Mouse (Mus musculus) forebrain, embryonic 14.5 days (tissue): Measurements from ENCODE around the gene Slc22a15. TPM values are rescaled to one million over a fixed set of nuclear protein-coding genes. Genes with fewer than 3 reads are reported as not detected.
"Not testable (repeated sequence)": the region's sequence is repeated elsewhere in the genome, so short reads cannot be mapped to it uniquely, and the experiment has no call there.

Experiments
- ATAC-seq: fragments of 200-750 bp; cut with Nextera tagmentation; 2 replicates; pipeline ENCODE4 v1.8.0; 2017; ENCODE audit warnings: mild to moderate bottlenecking, moderate library complexity
- DNase-seq: peaks from one replicate; pipeline ENCODE4 v3.0.0-alpha.2; 2015; ENCODE audit warnings: low spot score
- H3K27ac ChIP-seq: fragments of 300-500 bp; sonication (generic); 2 replicates; pipeline ENCODE4 v1.5.1; 2014; ENCODE audit warnings: low read depth, mild to moderate bottlenecking, control low read depth, low read length, moderate library complexity
- H3K27me3 ChIP-seq: fragments of 300-500 bp; sonication (generic); replicated peaks from 2 replicates; pipeline ENCODE4 v1.6.1; 2014; ENCODE audit warnings: low read length, control low read depth, mixed read lengths; ENCODE audit not compliant: control insufficient read depth, insufficient read depth
- H3K36me3 ChIP-seq: fragments of 300-500 bp; sonication (generic); 2 replicates; pipeline ENCODE4 v1.6.1; 2014; ENCODE audit warnings: low read length, control low read depth; ENCODE audit not compliant: control insufficient read depth, insufficient read depth
- H3K4me1 ChIP-seq: fragments of 300-500 bp; sonication (generic); 2 replicates; pipeline ENCODE4 v1.6.1; 2014; ENCODE audit warnings: antibody characterized with exemption, low read length, control low read depth; ENCODE audit not compliant: control insufficient read depth, insufficient read depth
- H3K4me2 ChIP-seq: fragments of 300-500 bp; sonication (generic); 2 replicates; pipeline ENCODE4 v1.6.1; 2014; ENCODE audit warnings: mild to moderate bottlenecking, control low read depth, low read length
- H3K4me3 ChIP-seq: fragments of 300-500 bp; sonication (generic); 2 replicates; pipeline ENCODE4 v1.5.1; 2014; ENCODE audit warnings: low read depth, low read length, control low read depth
- H3K9ac ChIP-seq: fragments of 300-500 bp; sonication (generic); 2 replicates; pipeline ENCODE4 v1.6.1; 2014; ENCODE audit warnings: mild to moderate bottlenecking, low read length, control low read depth, moderate library complexity
- H3K9me3 ChIP-seq: fragments of 300-500 bp; sonication (generic); replicated peaks from 2 replicates; pipeline ENCODE4 v1.6.1; 2016; ENCODE audit warnings: low read length, control low read depth, mixed read lengths; ENCODE audit not compliant: control insufficient read depth
- WGBS: fragments of 180-500 bp; shearing (Covaris S2); extraction: QIAGEN DNeasy Blood & Tissue Kit; methylation state at CpG from one replicate; pipeline ENCODE4 v1.1.7; 2014; 5-methylcytosine and 5-hydroxymethylcytosine counted together
- polyA plus RNA-seq: library from polyadenylated mRNA; unstranded; fragments of >200 nt; fragmentation: Nextera tagmentation; extraction: Ambion mirVana; gene quantifications from 2 replicates; pipeline ENCODE4 v1.2.1, GENCODE M21; 2014

Slc22a15 gene
- polyA plus RNA-seq, 1 experiment from 2014 or later, result 4.0 TPM

DNA sequence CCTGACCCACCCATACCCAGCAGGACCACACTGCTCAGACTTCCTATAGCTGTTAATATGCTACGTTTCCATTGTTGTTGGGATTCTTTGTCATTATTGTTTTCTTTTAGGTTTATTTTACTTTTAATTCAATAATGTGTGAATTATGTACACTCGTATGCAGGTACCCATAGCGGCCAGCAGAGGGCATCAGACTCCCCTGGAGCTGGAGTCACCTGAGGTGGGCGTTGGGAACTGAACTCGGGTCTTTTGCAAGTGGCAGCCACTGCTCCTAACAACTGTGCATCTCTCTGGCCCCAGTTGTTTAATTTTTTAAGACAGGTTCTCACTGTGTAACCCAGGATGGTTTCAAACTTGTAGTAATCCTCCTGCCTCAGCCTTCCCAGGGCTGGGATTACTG lies 102.2 kb downstream of the Slc22a15 start:
- Histone ChIP-seq H3K36me3 (no peaks in the 10 kb centered on the region), H3K4me2 (no peak overlapping the region), H3K4me1 (no peaks in the 10 kb centered on the region), H3K9ac (no peak overlapping the region), H3K9me3 (no peaks in the 10 kb centered on the region), H3K27me3 (no peaks in the 10 kb centered on the region), H3K4me3 (no peak overlapping the region), H3K27ac (no peak overlapping the region)
- DNase-seq, result no peak
- no peak for ATAC-seq
- 82% methylated on average over 5 of the region's 5 CpGs for WGBS

DNA sequence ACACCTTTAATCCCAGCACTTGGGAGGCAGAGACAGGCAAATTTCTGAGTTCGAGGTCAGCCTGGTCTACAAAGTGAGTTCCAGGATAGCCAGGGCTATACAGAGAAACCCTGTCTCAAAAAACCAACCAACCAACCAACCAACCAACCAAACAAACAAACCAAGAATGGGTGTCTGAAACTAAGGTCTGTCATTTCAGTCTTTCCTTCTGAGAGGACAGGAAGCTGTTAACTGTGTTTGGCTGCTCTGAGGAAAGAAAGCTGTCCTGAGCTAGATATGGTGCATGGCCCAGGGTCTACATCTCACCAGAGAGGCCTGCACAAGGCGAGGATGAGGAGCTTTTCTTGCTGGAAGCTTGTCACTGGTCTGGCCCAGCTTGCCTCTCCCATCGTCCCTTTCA lies 103.5 kb downstream of the Slc22a15 start:
- 75% methylated on average over 3 of the region's 3 CpGs for WGBS
- not testable (repeated sequence) for H3K9ac ChIP-seq, H3K4me3 ChIP-seq, H3K27me3 ChIP-seq, H3K4me1 ChIP-seq, H3K27ac ChIP-seq, ATAC-seq, H3K4me2 ChIP-seq, H3K9me3 ChIP-seq, DNase-seq, H3K36me3 ChIP-seq

DNA sequence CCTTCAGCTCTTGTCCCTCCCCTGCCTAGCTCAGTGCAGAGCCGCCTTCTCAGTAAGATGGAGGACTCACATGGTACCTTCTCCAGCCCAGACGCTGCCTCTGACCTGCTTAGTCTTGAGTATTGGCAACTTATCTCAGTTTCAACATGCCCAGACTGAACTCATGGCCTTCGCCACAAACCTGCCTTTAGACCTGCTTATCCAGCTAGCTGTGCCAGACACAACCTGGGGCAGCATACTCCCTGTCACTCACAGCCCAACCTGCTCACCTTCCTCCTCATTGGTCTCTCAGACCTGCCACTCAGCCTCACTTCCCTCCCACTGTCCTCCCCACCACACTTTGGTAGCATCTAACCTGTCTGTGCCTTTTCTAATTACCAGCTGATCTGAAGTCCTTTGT lies 108.2 kb downstream of the Slc22a15 start:
- Histone ChIP-seq H3K27ac (no peak overlapping the region), H3K36me3 (no peaks in the 10 kb centered on the region), H3K27me3 (no peaks in the 10 kb centered on the region), H3K4me1 (no peaks in the 10 kb centered on the region), H3K4me2 (no peak overlapping the region), H3K9ac (no peak overlapping the region), H3K9me3 (no peaks in the 10 kb centered on the region), H3K4me3 (no peak overlapping the region)
- ATAC-seq (no peak), DNase-seq (no peak)
- WGBS, result 85% methylated on average over 3 of the region's 3 CpGs

DNA sequence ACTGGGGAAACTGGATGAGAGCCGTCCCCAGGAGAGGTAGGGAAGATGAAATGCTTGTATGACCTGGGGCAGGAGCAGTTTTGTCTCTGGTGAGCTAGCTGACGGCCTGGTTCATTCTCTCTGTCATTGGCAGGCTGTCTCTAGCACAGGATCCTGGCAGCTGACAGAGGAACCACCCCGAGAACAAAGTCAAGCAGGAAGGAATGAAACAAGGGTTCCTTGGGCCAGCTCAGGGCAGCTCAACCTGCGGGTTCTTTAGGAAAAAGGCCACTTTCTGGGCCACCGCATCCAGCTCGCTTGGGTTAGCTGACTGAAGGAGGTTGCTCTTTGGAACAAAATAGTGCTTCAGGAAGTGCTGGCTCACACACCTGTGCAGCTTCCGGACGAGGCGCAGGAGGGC lies 109.5 kb downstream of the Slc22a15 start:
- ATAC-seq, result no peak
- Histone ChIP-seq H3K4me1 (no peaks in the 10 kb centered on the region), H3K27ac (no peak overlapping the region), H3K36me3 (no peaks in the 10 kb centered on the region), H3K4me2 (no peak overlapping the region), H3K4me3 (no peak overlapping the region), H3K9me3 (no peaks in the 10 kb centered on the region), H3K27me3 (no peaks in the 10 kb centered on the region), H3K9ac (no peak overlapping the region)
- WGBS, result 82% methylated on average over 9 of the region's 9 CpGs
- DNase-seq, result no peak

DNA sequence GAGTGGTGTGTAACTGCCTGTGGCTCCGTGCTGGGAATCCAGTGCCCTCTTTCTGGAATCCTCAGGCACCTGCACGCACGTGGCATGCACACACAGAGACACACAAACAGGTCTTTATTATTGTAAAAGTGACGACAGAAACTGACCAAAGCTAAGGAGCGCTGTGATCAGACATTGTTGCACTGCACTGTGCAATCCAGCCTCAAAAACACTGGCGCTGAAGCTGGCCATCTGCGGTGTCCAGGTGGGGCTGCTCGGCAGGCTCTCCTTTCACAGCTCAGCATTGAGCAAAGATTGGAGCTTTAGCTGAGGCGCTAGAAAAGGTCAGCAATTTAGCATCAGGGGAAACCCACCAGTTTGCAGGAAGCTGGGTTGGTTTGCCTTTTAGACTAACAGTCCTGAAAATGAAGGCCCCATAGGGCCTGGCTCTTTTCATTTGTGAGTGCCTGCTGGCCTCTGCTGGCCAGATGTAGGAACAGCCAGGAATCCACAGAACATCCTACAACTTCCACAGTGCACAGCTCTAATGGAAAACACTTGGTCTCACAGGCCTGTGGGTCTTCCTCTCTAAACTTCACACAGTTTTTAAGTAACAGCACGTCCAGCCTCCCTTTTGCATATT lies 111.8 kb downstream of the Slc22a15 start:
- ATAC-seq (peak; percentile 90), DNase-seq (peak; percentile 87)
- Histone ChIP-seq H3K9me3 (no peaks in the 10 kb centered on the region), H3K4me3 (no peak overlapping the region), H3K4me2 (no peak overlapping the region), H3K9ac (no peak overlapping the region), H3K27ac (no peak overlapping the region), H3K36me3 (no peaks in the 10 kb centered on the region), H3K27me3 (no peaks in the 10 kb centered on the region), H3K4me1 (no peaks in the 10 kb centered on the region)
- WGBS, result 61% methylated on average over 10 of the region's 10 CpGs

DNA sequence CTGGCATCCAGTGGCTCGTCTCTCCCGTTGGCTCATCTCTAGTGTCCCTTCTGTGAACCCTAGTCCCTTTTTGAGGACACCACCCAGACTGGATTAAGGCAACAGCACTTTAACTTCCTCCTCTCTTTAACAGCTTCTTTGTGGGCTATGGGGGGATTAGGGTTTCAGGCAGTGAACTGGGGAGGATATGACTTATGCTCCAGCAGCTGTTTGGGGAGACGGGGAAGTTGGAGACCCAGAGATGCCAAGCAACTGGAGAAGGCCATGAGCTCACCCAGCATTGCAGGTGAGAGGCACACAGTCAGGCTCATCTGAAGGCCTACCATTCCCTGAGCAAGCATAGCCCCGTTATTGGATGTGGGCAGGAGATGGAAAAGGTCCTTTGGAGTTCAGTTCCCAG lies 112.3 kb downstream of the Slc22a15 start:
- DNase-seq, result no peak
- H3K9me3 ChIP-seq, result no peaks in the 10 kb centered on the region
- no peak overlapping the region for H3K9ac ChIP-seq
- H3K36me3 ChIP-seq, result no peaks in the 10 kb centered on the region
- no peak overlapping the region for H3K27ac ChIP-seq
- no peak for ATAC-seq
- no peaks in the 10 kb centered on the region for H3K4me1 ChIP-seq
- H3K4me2 ChIP-seq, result no peak overlapping the region
- no peaks in the 10 kb centered on the region for H3K27me3 ChIP-seq
- WGBS, result 69% methylated on average over 4 of the region's 4 CpGs
- H3K4me3 ChIP-seq, result no peak overlapping the region

DNA sequence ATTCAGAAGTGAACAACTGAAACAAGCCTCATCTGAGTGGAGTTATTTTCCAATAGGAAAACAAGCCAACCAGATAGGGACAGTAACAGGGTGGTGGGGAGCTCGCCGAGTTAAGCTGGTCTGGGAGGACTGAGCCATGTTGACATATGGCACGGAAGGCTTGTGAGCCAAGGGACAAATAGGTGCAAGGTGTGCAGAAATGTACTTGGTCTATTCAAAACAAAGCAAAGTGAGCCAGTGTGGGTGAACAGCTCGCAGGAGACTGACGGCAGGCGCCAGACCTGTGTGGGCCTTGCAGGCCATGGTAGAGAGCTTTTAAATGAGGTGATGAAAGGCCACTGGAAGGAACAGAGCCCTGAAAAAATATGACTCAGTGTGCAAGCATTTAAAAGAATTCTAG lies 116.6 kb downstream of the Slc22a15 start:
- ATAC-seq, result no peak
- H3K4me3 ChIP-seq, result no peak overlapping the region
- no peaks in the 10 kb centered on the region for H3K27me3 ChIP-seq
- H3K4me1 ChIP-seq, result peaks cover 17% of the 10 kb centered on the region
- no peaks in the 10 kb centered on the region for H3K36me3 ChIP-seq
- no peak for DNase-seq
- H3K4me2 ChIP-seq, result no peak overlapping the region
- H3K9me3 ChIP-seq, result no peaks in the 10 kb centered on the region
- H3K9ac ChIP-seq, result no peak overlapping the region
- WGBS, result 87% methylated on average over 6 of the region's 6 CpGs
- H3K27ac ChIP-seq, result no peak overlapping the region

DNA sequence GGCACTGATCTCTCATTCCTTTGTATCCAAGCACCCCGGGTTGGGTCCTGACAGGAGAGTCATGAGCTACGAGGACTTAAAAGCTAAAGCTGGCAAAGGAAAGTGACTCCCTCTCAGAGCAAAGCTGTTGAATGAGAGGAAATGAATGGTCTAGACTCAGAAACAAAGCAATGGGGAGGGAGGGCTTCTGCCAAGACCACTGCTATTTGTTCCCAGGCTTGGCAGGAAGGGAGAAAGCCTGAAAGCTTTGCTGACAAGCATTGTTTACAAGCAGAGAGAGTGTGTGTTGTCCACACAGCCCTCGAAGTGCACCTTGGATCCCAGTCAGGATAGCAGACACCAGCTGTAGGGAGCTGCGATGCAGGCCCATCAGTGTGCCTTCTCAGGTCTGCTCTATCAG lies 117.3 kb downstream of the Slc22a15 start:
- H3K9me3 ChIP-seq, result no peaks in the 10 kb centered on the region
- no peak overlapping the region for H3K4me2 ChIP-seq
- H3K27me3 ChIP-seq, result no peaks in the 10 kb centered on the region
- DNase-seq (peak; percentile 83), ATAC-seq (peak; percentile 51)
- H3K9ac ChIP-seq, result no peak overlapping the region
- no peak overlapping the region for H3K4me3 ChIP-seq
- no peak overlapping the region for H3K27ac ChIP-seq
- H3K36me3 ChIP-seq, result no peaks in the 10 kb centered on the region
- peaks cover 17% of the 10 kb centered on the region for H3K4me1 ChIP-seq
- WGBS, result 12% methylated on average over 4 of the region's 4 CpGs

DNA sequence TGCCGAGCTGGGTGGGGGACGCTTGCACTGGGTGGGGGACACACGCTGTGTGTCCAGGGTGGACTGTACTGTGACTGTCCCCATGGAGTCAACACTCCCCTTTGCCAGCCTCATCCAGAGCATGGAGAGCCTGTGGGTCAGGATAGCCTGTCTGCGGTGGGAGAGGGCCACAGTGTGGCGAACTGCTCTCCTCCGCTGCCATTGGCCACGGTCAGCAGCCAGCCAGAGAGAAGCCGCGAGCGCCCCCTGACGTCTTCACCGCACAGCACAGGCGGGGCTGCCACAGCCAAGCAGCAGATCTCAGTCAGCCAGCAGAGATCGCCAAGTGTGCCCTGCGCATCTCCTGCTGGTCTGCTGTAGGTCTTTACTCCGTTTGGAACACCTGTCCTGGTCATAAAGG lies 118.1 kb downstream of the Slc22a15 start:
- Histone ChIP-seq H3K27me3 (no peaks in the 10 kb centered on the region), H3K9ac (no peak overlapping the region), H3K9me3 (no peaks in the 10 kb centered on the region), H3K36me3 (no peaks in the 10 kb centered on the region), H3K4me1 (peaks cover 17% of the 10 kb centered on the region), H3K4me2 (0 out of 2 replicates have a peak overlapping the region, but pooled peaks have one; percentile 14), H3K4me3 (no peak overlapping the region), H3K27ac (no peak overlapping the region)
- peak; percentile 89 for ATAC-seq
- DNase-seq, result peak; percentile 81
- 8% methylated on average over 16 of the region's 16 CpGs for WGBS
